Mouse (Mus musculus) intestine, embryonic 16.5 days (tissue): ENCODE results near the gene Arhgap6. TPM values are rescaled to one million over a fixed set of nuclear protein-coding genes. Genes with fewer than 3 reads are reported as not detected.

Experiments used
- ATAC-seq: fragments of 200-750 bp; cut with Nextera tagmentation; 2 replicates; pipeline ENCODE4 v1.8.0; 2017; ENCODE audit warnings: moderate TSS enrichment, moderate library complexity
- H3K27ac ChIP-seq: fragments of 300-500 bp; sonication (generic); 2 replicates; pipeline ENCODE4 v1.5.1; 2014; ENCODE audit warnings: mild to moderate bottlenecking, low read length
- H3K27me3 ChIP-seq: fragments of 300-500 bp; sonication (generic); replicated peaks from 2 replicates; pipeline ENCODE4 v1.6.1; 2014; ENCODE audit warnings: low read length, control low read depth, mixed read lengths; ENCODE audit not compliant: control insufficient read depth, insufficient read depth
- H3K36me3 ChIP-seq: fragments of 300-500 bp; sonication (generic); 2 replicates; pipeline ENCODE4 v1.6.1; 2014; ENCODE audit warnings: low read length, control low read depth; ENCODE audit not compliant: control insufficient read depth, insufficient read depth
- H3K4me1 ChIP-seq: fragments of 300-500 bp; sonication (generic); 2 replicates; pipeline ENCODE4 v1.6.1; 2014; ENCODE audit warnings: low read length, control low read depth, mixed read lengths; ENCODE audit not compliant: control insufficient read depth, insufficient read depth
- H3K4me2 ChIP-seq: fragments of 300-500 bp; sonication (generic); 2 replicates; pipeline ENCODE4 v1.6.1; 2014; ENCODE audit warnings: low read depth, low read length, control low read depth
- H3K4me3 ChIP-seq: fragments of 300-500 bp; sonication (generic); 2 replicates; pipeline ENCODE4 v1.5.1; 2014; ENCODE audit warnings: mild to moderate bottlenecking, low read length
- H3K9ac ChIP-seq: fragments of 300-500 bp; sonication (generic); 2 replicates; pipeline ENCODE4 v1.6.1; 2014; ENCODE audit warnings: low read depth, low read length
- H3K9me3 ChIP-seq: fragments of 300-500 bp; sonication (generic); 2 replicates; pipeline ENCODE4 v1.6.1; 2016; ENCODE audit warnings: low read length, control low read depth; ENCODE audit not compliant: control insufficient read depth
- WGBS: fragments of 180-500 bp; shearing (Covaris S2); extraction: QIAGEN DNeasy Blood & Tissue Kit; methylation state at CpG from one replicate; pipeline ENCODE4 v1.1.7; 2014; 5-methylcytosine and 5-hydroxymethylcytosine counted together
- polyA plus RNA-seq: library from polyadenylated mRNA; unstranded; fragments of >200 nt; fragmentation: Nextera tagmentation; extraction: Ambion mirVana; gene quantifications from 2 replicates; pipeline ENCODE4 v1.2.1, GENCODE M21; 2015

The Arhgap6 gene
- polyA plus RNA-seq, 1 experiment from 2014 or later, result 4.0 TPM

- 0 out of 2 replicates have a peak, but pooled peaks have one; percentile 34 for ATAC-seq
- H3K36me3 ChIP-seq, result no peaks in the 10 kb centered on the region
Measured at GRCm38 (mm10) chrX:169220064-169220463, 425.2 kb downstream of the Arhgap6 start.

GRCm38 (mm10) chrX:169222357-169223062 lies 427.6 kb downstream of the Arhgap6 start:
- WGBS, result 55% methylated on average over 3 of the region's 3 CpGs
- Histone ChIP-seq H3K4me2 (no peak overlapping the region), H3K27me3 (no peaks in the 10 kb centered on the region; the same call in 1 of the 2 replicates), H3K9ac (no peak overlapping the region), H3K4me3 (no peak overlapping the region), H3K9me3 (no peaks in the 10 kb centered on the region), H3K4me1 (no peaks in the 10 kb centered on the region), H3K27ac (no peak overlapping the region), H3K36me3 (no peaks in the 10 kb centered on the region)
- peak; percentile 91 for ATAC-seq

More at GRCm38 (mm10) chrX:169220064-169220463, 425.2 kb downstream of the Arhgap6 start:
- Histone ChIP-seq H3K27me3 (no peaks in the 10 kb centered on the region; the same call in 1 of the 2 replicates), H3K27ac (no peak overlapping the region), H3K4me2 (no peak overlapping the region), H3K9ac (no peak overlapping the region), H3K4me1 (no peaks in the 10 kb centered on the region), H3K4me3 (no peak overlapping the region), H3K9me3 (no peaks in the 10 kb centered on the region)
- 55% methylated on average over 8 of the region's 8 CpGs for WGBS

- Histone ChIP-seq H3K4me1 (no peaks in the 10 kb centered on the region), H3K4me3 (no peak overlapping the region), H3K27me3 (no peaks in the 10 kb centered on the region), H3K9ac (no peak overlapping the region), H3K27ac (no peak overlapping the region), H3K36me3 (no peaks in the 10 kb centered on the region), H3K9me3 (no peaks in the 10 kb centered on the region), H3K4me2 (no peak overlapping the region)
- ATAC-seq, result no peak
- WGBS, result 67% methylated on average over 1 of the region's 1 CpGs
Measured at GRCm38 (mm10) chrX:169255915-169256314, 461.0 kb downstream of the Arhgap6 start.

GRCm38 (mm10) chrX:169256741-169257140 lies 461.8 kb downstream of the Arhgap6 start:
- ATAC-seq, result no peak
- Histone ChIP-seq H3K9ac (no peak overlapping the region), H3K4me2 (no peak overlapping the region), H3K27ac (no peak overlapping the region), H3K4me3 (no peak overlapping the region), H3K27me3 (no peaks in the 10 kb centered on the region), H3K36me3 (no peaks in the 10 kb centered on the region), H3K9me3 (no peaks in the 10 kb centered on the region), H3K4me1 (no peaks in the 10 kb centered on the region)

- H3K4me1 ChIP-seq, result no peaks in the 10 kb centered on the region
- H3K4me2 ChIP-seq, result no peak overlapping the region
- no peak for ATAC-seq
- H3K27me3 ChIP-seq, result no peaks in the 10 kb centered on the region
- H3K9ac ChIP-seq, result no peak overlapping the region
- WGBS, result 79% methylated on average over 3 of the region's 3 CpGs
- H3K9me3 ChIP-seq, result no peaks in the 10 kb centered on the region
- H3K27ac ChIP-seq, result no peak overlapping the region
- H3K36me3 ChIP-seq, result no peaks in the 10 kb centered on the region
- H3K4me3 ChIP-seq, result no peak overlapping the region
Measured at GRCm38 (mm10) chrX:169261034-169261433, 466.1 kb downstream of the Arhgap6 start.

GRCm38 (mm10) chrX:169262212-169262611 lies 467.3 kb downstream of the Arhgap6 start:
- H3K36me3 ChIP-seq, result no peaks in the 10 kb centered on the region
- H3K27ac ChIP-seq, result no peak overlapping the region
- WGBS, result 60% methylated on average over 2 of the region's 2 CpGs

GRCm38 (mm10) chrX:169263433-169264172 lies 468.7 kb downstream of the Arhgap6 start:
- H3K36me3 ChIP-seq, result no peaks in the 10 kb centered on the region
- H3K4me2 ChIP-seq, result no peak overlapping the region
- H3K4me3 ChIP-seq, result no peak overlapping the region
- WGBS, result 65% methylated on average over 8 of the region's 8 CpGs
- H3K9me3 ChIP-seq, result no peaks in the 10 kb centered on the region
- H3K27ac ChIP-seq, result no peak overlapping the region
- no peaks in the 10 kb centered on the region for H3K27me3 ChIP-seq
- H3K9ac ChIP-seq, result no peak overlapping the region
- ATAC-seq, result no peak
- no peaks in the 10 kb centered on the region for H3K4me1 ChIP-seq

More at GRCm38 (mm10) chrX:169262212-169262611, 467.3 kb downstream of the Arhgap6 start:
- Histone ChIP-seq H3K27me3 (no peaks in the 10 kb centered on the region), H3K4me3 (no peak overlapping the region), H3K9ac (no peak overlapping the region), H3K4me2 (no peak overlapping the region), H3K4me1 (no peaks in the 10 kb centered on the region), H3K9me3 (no peaks in the 10 kb centered on the region)
- ATAC-seq, result no peak

- no peak for ATAC-seq
- no peak overlapping the region for H3K4me2 ChIP-seq
- H3K36me3 ChIP-seq, result no peaks in the 10 kb centered on the region
- no peak overlapping the region for H3K27ac ChIP-seq
- H3K9ac ChIP-seq, result no peak overlapping the region
- no peak overlapping the region for H3K4me3 ChIP-seq
- no peaks in the 10 kb centered on the region for H3K27me3 ChIP-seq
- H3K4me1 ChIP-seq, result no peaks in the 10 kb centered on the region
- no peaks in the 10 kb centered on the region for H3K9me3 ChIP-seq
- 69% methylated on average over 4 of the region's 4 CpGs for WGBS
Measured at GRCm38 (mm10) chrX:169299579-169299978, 504.7 kb downstream of the Arhgap6 start.

GRCm38 (mm10) chrX:169302271-169303045 lies 507.6 kb downstream of the Arhgap6 start:
- no peaks in the 10 kb centered on the region for H3K27me3 ChIP-seq

More at GRCm38 (mm10) chrX:169302271-169303045, 507.6 kb downstream of the Arhgap6 start:
- no peak overlapping the region for H3K4me2 ChIP-seq
- no peaks in the 10 kb centered on the region for H3K36me3 ChIP-seq
- no peak overlapping the region for H3K9ac ChIP-seq
- H3K27ac ChIP-seq, result no peak overlapping the region
- H3K4me1 ChIP-seq, result no peaks in the 10 kb centered on the region
- no peak overlapping the region for H3K4me3 ChIP-seq
- no peaks in the 10 kb centered on the region for H3K9me3 ChIP-seq
- no peak for ATAC-seq
- 70% methylated on average over 26 of the region's 26 CpGs for WGBS
